Mouse (Mus musculus) common myeloid progenitor, adult 5-6 weeks (primary cell): ENCODE measurements around the gene Disp2. TPM values are rescaled to one million over a fixed set of nuclear protein-coding genes. Genes with fewer than 3 reads are reported as not detected.
A peak's percentile ranks its signal among the peaks of the same experiment; 100 is the strongest.

Source experiments
- ATAC-seq: replicated peaks from 2 replicates; pipeline ENCODE4 v1.8.0; 2016; ENCODE audit warnings: low read depth, mild to moderate bottlenecking, moderate TSS enrichment, inconsistent platforms; ENCODE audit not compliant: poor library complexity, severe bottlenecking
- total RNA-seq: library from RNA; stranded (forward); fragments of 200-1000, 187-1606 nt; gene quantifications from 2 replicates; pipeline ENCODE4 v1.2.3, GENCODE M21; 2017

Disp2 gene
- total RNA-seq, 1 experiment from 2014 or later: not detected

DNA sequence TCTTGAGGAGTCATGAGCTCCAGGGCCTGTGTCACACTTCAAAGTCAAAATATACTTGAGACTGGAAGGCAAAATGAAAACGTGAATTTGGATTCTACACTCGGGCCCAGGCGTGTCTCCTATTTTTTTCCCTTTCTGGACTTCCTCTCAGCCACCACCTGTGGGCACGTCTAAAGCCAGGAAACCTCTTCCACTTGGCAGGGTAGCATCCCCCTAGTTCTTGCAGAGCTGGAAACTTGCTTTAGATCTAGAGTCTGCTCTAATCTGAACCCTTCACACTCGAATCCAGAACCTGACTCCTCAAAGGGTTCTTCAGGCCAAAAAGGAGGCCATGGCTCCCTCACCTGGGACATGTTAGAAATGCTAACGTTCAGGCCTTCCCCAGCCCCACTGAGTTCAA, 24.1 kb upstream of the Disp2 start:
- no peak for ATAC-seq

DNA sequence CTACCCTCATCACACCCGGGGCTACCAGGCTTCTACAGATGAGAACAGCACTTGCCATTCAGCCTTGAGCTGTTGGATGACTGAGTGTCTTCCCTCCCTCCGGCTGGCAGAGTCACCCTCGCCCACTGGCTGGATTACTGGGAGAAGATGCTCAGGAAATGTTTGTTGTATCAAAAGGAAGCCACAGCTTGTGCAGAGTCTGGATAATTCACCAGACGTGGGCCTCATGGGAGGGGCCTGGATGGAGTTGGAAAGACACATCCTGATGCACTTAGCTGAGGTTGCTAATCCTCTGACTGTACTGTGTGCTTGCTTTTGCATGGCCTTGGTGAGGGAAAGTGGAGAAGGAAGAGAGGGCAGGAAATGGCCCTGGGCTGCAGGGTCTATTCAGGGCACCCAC, 23.4 kb upstream of the Disp2 start:
- peak; percentile 44 for ATAC-seq

DNA sequence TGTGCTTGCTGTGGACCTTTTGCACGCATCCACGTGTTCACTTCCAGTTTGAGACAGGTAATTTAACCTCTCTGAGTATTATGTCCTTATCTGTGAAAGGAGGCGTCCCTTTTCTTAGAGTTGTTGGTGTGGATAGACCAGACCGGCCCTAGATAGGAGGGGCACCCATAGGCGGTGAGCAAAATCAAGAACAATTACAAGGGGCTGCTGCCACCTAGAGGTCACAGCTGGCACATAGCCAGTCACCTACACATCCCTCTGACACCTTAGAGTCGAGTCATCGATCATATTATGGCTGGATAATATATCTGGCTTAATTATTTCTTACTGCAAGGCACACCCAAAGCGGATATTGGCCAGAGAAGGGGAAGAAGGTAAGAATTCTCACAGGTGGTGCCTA, 19.7 kb upstream of the Disp2 start:
- ATAC-seq: peak; percentile 56

DNA sequence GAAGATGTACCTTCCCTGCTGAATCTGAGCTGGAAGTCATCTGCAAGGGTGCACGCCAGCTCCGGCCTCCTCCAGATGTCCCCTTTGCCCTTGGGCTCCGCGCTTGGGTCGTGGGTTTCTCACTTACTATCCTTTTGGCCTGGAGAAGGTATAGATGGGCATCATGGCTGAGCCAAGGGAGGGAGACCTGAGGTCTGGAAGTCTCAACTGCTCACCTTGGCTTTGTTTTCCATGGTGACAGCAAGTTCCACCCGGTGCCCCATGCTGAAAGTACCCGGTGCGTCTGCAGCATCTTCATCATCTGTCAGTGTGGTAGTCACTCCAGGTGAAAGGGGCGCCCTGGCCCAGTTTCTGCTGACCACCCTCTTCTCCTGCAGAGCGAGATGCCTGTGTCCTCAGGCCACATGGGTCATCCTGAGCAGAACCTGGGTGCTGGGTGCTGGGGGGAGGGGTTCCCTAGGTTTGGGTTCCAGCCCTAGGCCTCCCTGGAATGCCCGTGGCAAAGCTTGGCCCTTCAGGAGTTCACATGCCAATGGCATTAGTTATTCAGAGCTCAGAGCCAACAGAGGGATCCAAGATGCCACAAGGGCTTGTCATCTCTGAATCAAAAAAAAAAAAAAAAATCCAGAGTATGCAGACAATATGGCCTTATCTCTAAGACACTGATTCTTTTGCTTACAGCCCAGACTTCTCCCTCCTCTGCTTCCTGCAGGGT, 19.1 kb upstream of the Disp2 start:
- ATAC-seq: no peak

DNA sequence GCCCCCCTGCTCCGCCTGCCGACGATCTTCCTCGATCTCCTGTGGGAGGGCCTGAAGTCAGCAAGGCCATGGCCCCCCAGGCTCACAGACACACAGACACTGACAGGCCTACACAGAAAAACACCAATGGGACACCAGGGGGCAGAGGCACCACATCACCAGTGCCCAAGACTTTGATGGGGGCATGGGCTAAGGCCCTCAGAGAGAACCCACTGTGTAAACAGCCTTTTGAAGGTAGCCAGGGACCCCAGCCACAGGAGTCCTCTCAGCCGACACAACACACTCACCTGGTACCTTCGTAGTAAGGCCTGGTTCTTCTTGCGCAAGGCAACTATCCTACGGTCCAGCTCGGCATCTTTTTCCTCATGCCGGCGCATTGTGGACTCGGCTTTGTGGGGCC, 18.2 kb upstream of the Disp2 start:
- no peak for ATAC-seq

DNA sequence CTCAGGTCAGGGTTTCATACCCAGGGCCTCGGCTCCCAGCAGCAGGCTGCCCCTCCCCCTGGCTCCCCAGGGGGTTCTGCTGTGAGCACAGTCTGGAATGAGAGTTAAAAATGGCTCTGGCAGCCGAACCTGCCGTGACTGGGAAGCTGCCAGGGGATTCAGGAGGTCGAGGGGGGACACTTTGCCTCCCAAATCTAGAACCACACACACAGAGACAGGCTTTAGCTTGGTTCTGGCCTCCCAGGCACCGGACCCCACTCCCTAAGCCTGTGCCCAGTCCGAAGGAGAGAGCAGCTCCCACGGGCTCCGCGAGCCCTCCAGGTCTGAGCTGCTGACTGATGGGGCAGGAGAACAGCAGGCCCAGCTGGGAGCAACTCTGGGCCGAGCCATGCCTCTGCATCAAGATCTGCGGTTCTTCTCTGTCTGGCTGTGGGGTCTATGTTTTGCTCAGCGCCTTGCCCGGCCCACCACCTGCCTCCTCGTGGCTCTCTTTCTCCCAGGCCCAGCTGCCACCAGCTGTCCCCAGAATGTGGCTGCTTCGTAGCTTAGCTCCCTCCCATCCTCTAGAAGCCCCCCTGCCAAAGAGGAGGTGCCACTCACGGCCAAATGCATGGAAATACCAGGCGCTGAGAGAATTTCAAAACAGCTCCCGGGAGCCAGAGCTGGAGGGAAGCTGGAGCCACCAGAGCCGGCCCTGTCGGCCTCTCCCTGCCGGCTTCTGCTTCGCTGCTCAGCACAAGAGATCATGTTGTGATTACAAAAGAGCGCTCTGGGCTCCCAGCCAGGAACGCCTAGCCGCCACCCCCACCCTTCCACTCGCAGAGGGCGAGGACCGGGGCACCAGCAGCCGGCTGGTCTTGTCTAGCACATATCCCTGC, 17.4 kb upstream of the Disp2 start, which contains the start of gene Ccdc9b:
TSS of gene Ccdc9b (minus strand) at position 756 of the 878 bp plus-strand sequence.
- peak; percentile 70 for ATAC-seq

DNA sequence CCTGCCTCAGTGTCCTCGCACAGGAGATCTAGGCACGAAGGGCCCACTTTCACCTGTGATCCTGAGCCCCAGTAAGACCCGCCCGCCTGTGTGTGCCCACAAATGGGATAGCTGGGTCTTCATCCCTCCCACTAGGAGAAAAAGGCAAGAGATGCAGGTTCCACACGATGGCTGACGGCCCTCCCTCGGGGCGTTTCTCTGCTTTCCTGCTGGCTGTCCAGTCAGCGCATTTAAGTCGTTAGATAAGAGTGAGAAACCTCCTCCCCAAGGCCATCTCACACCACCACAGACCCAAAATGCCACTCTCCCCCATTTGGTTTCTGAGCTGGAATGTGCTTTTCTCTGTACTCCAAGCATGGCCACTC, 16.8 kb upstream of the Disp2 start:
- ATAC-seq: peak; percentile 26

DNA sequence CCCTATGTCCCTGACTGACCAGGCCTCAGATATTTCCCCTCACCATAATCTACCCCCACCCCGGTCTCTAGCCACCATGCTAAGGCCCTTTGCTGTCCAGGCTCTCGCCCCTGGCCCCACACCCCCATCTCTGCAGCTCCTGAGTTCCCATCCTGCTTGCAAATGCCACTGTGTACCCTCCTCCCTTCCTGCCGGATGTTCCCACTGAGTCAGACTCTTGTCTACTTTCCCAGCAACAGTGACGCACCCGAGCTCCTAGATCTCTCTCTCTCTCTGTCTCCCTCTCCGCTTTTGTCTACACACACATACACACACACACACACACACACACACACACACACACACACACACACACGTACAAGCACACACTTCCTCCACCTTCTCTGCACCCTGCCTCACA, 16.1 kb upstream of the Disp2 start:
- ATAC-seq: no peak

DNA sequence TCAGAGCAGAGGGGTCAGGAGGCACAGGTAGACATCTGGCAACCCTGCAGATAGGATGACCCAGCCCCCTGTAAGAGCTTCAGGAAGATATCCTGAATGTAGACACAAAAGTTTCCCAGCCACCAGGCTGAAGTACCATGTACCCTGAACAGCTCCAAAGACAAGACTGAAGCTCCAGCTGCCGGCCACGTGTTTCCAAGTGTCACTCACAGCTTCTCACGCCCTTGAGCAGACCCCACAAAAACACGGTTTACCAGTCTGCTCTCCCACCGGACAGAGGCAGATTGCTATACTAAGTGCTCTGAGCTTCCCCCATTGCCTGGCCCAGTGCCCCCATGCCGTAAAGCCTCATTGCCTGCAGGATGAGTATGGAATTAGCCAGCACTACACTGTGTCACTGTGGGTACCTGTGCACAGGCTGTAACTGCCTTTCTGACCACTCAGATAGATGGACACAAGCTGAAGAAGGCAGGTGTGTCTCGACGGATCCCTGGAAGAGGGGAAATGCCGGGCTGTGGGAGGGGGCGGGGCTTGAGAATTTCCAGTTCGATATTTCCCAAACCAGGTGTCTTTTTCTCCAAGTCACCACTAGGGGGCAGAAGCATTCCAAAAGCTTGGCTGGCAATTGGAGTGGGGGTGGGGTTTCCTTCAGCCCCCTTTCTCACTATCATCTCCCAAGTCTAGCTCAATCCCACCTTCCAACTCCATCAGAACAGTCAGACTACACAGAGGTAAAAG, 15.3 kb upstream of the Disp2 start:
- no peak for ATAC-seq

DNA sequence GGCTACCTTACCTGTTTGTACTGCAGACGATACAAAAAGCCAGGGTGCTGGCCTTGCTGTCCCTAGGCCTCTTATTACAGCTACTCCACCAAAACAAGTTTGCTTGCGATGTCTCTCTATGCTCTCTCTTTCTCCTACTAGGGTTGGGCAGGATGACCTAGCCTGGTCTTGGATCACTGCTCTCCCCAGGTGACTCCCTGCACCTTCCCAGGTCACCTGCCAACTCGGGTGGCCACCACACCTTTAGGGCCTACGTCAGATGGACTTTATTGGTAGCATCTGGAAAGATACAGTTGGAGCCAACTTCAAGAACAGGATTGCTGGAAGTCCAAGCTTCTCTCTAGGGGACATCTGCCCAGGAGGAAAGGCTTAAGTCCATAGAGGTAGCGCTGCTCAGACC, 14.6 kb upstream of the Disp2 start:
- ATAC-seq: no peak

DNA sequence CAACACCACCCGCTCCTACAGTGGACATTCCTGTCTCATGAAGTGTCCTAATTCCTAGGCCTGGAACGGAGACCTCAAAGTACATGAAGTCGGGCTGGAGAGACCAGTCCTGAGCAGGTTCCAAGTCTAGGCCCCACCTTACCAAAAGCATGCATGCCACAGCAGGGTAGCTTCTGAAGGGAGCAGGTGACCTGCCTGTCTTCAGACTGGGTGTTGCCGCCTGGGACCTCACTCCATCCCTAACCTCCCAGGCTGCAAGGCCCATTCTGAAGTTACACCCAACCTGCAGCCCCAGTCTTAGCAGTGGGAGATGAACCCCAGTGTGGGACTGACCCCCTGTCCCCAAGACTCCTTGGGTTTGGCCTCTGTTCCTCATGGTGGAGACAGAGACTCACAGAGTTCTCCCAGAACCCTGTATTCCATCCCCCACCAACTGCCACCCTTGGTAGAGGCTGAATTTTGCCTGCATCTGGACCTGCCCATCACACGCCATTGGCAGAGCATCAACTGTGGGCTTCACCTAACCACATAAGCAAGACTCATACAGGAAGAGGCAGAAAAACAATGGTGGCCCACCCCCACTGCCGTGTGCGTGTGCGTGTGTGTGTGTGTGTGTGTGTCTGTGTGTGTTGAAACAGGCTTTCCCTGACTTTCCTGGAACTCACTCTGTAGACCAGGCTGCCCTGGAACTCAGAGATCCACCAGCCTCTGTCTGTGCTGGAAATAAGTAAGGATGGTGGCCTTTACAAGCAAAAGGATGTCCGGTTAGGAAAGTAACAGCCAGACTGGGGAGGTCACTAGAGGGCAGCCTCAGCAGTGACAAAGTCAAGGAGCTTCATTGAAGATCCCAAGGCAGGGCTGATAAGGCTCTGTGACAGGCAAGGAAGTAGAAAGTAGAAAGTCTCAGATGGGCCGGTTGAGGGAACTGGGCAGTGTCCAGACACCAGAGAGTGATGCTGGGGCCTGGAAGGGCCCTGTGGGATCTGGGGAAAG, 13.2 kb upstream of the Disp2 start:
- ATAC-seq: peak; percentile 8; the same call in 1 of the 2 replicates

DNA sequence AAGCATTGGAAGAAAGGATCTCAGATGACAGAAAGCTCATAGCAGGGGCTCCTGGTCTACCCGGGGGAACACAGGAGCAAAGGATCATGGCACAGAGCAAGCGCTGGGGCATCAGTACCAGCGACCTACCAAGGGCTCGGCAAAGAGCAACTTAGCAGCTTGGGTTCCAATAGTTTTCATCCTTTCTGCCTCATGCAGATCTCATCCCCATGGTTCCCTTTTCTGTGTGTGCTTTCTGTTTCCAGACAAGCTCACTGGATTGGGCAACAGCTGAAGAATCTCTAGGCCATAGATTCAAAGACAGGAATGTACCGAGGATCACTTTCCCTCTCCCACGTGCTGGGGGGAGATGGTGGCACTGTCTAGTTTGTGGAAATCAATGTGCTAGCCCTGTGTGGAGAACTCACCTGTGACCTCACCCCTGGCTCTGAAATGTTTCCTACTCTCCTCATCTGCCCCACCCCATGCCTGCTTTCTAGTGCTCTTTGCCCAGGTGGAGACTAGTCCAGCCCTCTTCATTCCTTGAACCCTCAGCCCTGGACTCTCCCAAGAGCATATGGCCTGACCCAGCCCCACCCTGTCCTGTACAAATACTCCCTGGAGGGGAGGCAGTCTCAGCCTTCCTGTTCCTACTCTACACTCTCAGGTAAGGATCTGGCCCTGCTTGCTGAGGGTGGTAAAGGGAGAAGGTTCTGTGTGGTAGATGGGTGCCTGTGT, 7.2 kb upstream of the Disp2 start, which contains the start of gene Phgr1:
TSS of gene Phgr1 (plus strand) at position 612 of the 717 bp plus-strand sequence.
- peak; percentile 24; the same call in 1 of the 2 replicates for ATAC-seq

DNA sequence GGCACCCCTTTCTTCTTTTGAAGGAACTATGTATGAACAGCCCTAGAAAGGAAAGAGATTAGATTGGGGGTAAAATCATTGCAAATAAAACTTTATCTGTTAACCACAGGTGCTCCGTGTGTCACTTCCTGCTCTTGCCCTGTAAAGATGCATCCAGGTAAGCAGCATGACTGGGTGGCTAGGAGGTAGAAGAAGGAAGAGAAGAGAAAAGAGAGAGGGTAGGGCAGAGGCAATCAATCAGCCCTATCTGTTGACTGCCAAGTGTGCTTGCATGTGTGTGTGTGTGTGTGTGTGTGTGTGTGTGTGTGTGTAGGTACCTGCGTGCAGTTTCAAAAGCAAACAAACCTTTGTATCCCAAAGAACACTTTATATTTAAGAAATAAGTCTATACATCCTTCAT, 5.0 kb upstream of the Disp2 start:
- ATAC-seq: no peak

DNA sequence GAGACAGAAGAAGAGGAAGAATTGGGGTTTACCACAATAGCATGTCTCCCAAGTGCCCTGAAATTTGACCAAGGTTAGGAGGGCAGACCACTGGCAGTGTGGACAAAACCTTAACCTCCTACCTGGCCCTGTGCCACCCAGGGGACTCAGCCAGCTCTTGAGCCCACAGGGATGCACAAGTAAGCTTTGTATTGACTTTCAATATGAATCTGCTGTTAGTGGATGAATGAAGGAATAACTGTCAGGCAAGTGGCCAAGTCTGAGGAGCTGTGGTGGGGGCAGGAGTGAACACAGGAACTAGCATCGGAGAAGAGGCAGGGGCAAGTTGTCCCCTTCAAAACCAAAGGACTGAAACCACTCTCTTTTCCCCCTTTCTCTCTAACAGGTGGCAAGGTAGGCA, 4.1 kb upstream of the Disp2 start:
- peak; percentile 45; the same call in 1 of the 2 replicates for ATAC-seq

DNA sequence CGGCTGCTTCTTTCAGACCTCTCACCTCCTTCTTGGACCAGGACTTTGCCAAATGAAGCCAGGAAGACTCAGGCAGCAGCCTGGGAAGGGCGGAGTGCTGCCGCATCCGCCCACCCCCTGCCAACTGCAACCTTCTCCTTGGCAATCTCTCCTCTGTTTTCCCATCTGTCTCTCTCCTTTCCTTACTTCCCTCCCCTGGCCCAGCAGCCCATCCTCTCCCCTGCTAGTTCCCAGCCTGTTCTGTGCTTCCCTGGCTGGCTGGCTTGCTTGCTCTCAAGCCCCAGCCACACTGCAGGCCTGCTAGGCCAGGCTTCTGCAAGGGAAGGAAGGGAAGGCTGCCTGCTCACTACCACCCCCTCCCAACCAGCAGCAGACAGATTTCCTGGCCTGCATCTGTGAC, 3.7 kb upstream of the Disp2 start:
- ATAC-seq: no peak

DNA sequence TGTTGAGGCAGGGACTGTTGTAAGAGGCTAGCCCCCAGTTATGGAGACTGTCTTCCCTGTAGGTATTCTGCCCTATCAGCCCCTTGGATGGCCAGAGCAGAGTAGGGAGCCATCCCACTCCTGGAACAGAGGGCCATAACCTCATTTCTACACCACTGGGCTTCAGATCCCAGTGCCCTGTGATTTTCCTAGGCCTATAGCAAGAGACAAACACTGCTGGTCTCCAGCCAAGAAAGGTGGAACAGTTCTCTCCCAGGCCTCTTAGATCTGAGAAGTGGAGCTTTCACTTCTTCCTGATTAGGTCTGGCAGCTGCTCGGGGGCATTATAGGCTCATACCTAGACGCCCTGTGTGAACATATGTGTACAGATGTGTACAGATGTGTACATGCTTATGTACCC, 3.2 kb upstream of the Disp2 start:
- ATAC-seq: no peak

DNA sequence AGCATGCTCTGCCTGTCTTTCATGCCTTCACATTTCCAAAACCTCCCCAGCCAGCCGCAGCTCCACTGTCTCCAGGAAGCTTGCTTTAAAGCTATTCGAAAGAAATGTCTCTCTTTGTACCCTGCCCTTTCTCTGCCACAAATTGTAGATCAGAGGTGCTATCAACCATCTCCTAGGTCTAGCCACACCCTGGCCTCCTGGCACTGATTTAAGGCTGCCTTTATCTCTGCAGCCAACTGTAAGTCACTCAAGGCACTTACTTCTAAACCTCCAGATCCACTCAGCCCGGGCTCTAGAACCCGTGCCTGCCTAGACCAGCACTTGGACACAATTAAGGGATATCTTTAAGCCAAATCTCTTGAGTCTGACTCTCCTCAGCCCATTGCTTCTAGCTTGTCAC, 1.1 kb upstream of the Disp2 start:
- ATAC-seq: no peak

DNA sequence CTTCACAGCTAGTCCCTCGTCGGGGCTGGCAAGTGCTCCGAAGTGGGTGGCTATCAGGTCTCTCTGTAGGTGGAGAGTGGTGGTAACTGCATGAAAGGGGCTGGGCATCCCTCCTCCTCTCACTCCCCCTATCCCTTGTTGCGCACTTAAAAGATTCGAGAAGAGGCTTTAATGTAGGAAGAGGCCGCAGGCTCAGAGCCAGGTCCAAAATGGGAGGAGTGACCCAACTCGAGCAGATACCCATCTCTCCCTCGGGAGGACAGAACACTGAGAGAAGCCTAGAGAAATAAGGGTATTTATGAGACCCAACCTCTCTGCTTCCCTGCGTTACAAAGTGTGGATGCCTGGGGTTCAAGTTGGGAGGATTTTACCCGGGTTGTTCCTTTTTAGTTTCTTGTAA, 454 bp upstream of the Disp2 start:
- ATAC-seq: no peak

DNA sequence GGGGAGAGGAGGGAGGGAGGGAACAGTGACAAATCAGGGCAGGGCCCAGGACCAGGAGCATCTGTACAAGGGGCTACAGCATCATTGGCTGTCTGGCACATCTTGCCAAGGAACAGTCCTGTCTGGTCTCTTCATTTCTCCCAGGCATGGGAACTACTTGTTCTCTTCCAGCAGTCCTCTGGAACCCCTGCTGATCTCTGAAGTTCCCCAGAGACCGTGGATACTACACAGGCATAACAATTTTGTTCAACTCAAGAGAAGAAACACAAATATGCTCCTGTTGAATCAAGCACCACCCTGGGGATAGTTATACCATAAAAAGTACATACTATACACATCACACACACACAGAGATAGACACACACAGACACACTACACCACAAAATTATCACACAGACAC, 1.6 kb downstream of the Disp2 start:
- ATAC-seq: no peak
